Mouse (Mus musculus) lung, embryonic 16.5 days (tissue): ENCODE measurements around the gene Ppef1. TPM values are rescaled to one million over a fixed set of nuclear protein-coding genes. Genes with fewer than 3 reads are reported as not detected.

Experiments
- ATAC-seq: fragments of 200-750 bp; cut with Nextera tagmentation; 2 replicates; pipeline ENCODE4 v1.8.0; 2017; ENCODE audit warnings: low read depth, mild to moderate bottlenecking, moderate library complexity
- H3K27ac ChIP-seq: fragments of 300-500 bp; sonication (generic); 2 replicates; pipeline ENCODE4 v1.5.1; 2014; ENCODE audit warnings: mild to moderate bottlenecking, control low read depth, low read length
- H3K27me3 ChIP-seq: fragments of 300-500 bp; sonication (generic); 2 replicates; pipeline ENCODE4 v1.6.1; 2014; ENCODE audit warnings: low read depth, low read length, mixed read lengths; ENCODE audit not compliant: control insufficient read depth, insufficient read depth
- H3K36me3 ChIP-seq: fragments of 300-500 bp; sonication (generic); 2 replicates; pipeline ENCODE4 v1.6.1; 2014; ENCODE audit warnings: low read length; ENCODE audit not compliant: control insufficient read depth, insufficient read depth
- H3K4me1 ChIP-seq: fragments of 300-500 bp; sonication (generic); replicated peaks from 2 replicates; pipeline ENCODE4 v1.6.1; 2014; ENCODE audit warnings: low read length, mixed read lengths; ENCODE audit not compliant: control insufficient read depth, insufficient read depth
- H3K4me2 ChIP-seq: fragments of 300-500 bp; sonication (generic); 2 replicates; pipeline ENCODE4 v1.6.1; 2014; ENCODE audit warnings: low read depth, low read length, control low read depth
- H3K4me3 ChIP-seq: fragments of 300-500 bp; sonication (generic); 2 replicates; pipeline ENCODE4 v1.5.1; 2014; ENCODE audit warnings: mild to moderate bottlenecking, low read length, control low read depth
- H3K9ac ChIP-seq: fragments of 300-500 bp; sonication (generic); 2 replicates; pipeline ENCODE4 v1.6.1; 2014; ENCODE audit warnings: low read length, control low read depth
- H3K9me3 ChIP-seq: fragments of 300-500 bp; sonication (generic); 2 replicates; pipeline ENCODE4 v1.6.1; 2016; ENCODE audit warnings: low read length; ENCODE audit not compliant: control insufficient read depth
- WGBS: fragments of 180-500 bp; shearing (Covaris S2); extraction: QIAGEN DNeasy Blood & Tissue Kit; methylation state at CpG from one replicate; pipeline ENCODE4 v1.1.7; 2014; 5-methylcytosine and 5-hydroxymethylcytosine counted together
- polyA plus RNA-seq: library from polyadenylated mRNA; unstranded; fragments of >200 nt; fragmentation: Nextera tagmentation; extraction: Ambion mirVana; gene quantifications from 2 replicates; pipeline ENCODE4 v1.2.1, GENCODE M21; 2015

Gene Ppef1
- polyA plus RNA-seq, 1 experiment from 2014 or later = 0.08 TPM

- Histone ChIP-seq H3K4me1 (no peaks in the 10 kb centered on the region), H3K27me3 (no peaks in the 10 kb centered on the region), H3K4me3 (no peak overlapping the region), H3K27ac (peak overlapping the region; percentile 57), H3K9ac (no peak overlapping the region), H3K9me3 (no peaks in the 10 kb centered on the region), H3K36me3 (no peaks in the 10 kb centered on the region), H3K4me2 (no peak overlapping the region)
- WGBS = 67% methylated on average over 4 of the region's 4 CpGs
- ATAC-seq = peak; percentile 78
These were observed 151.3 kb downstream of the Ppef1 start for GRCm38 (mm10) chrX:160584148-160584838.

DNA sequence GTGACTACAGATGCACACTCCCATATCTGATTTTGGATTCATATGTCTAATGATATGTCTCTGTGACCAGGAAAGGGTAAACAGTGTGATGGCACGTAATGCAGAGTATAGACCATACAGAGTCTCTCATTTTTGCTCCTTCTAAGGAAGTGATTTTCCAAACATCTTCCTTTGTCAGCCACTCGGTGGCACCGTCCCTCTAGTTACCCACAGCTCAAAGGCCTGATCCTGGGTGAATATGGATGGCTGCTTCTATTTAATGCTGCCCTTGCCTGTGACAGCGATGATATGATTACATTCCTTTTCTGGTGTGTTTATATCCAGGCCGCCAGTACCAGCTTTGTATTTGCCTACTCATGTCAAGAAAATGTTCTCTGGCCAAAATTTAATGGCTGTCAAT, 152.0 kb downstream of the Ppef1 start:
- no peaks in the 10 kb centered on the region for H3K36me3 ChIP-seq
- H3K9me3 ChIP-seq = no peaks in the 10 kb centered on the region
- ATAC-seq = peak; percentile 73
- no peak overlapping the region for H3K9ac ChIP-seq
- H3K4me2 ChIP-seq = no peak overlapping the region
- H3K27me3 ChIP-seq = no peaks in the 10 kb centered on the region
- H3K4me1 ChIP-seq = no peaks in the 10 kb centered on the region
- WGBS = 47% methylated on average over 5 of the region's 5 CpGs
- peak overlapping the region; percentile 57; the same call in 1 of the 2 replicates for H3K27ac ChIP-seq
- H3K4me3 ChIP-seq = no peak overlapping the region

Other genes starting within 250 kb of the Ppef1 start
- 13.5 and 14.6 TPM in 2 replicates for gene Phka2, start 233.6 kb downstream of the Ppef1 start, polyA plus RNA-seq
- 0.14 TPM in 1 of 2 replicates, not detected in the other for gene Rs1, start 32.2 kb upstream of the Ppef1 start, polyA plus RNA-seq
- 0.08 TPM in 1 of 2 replicates, not detected in the other for gene Gja6, start 171.3 kb upstream of the Ppef1 start, polyA plus RNA-seq